8 mouse cellular contexts compared by ENCODE assay signal in the genomic region with DNA sequence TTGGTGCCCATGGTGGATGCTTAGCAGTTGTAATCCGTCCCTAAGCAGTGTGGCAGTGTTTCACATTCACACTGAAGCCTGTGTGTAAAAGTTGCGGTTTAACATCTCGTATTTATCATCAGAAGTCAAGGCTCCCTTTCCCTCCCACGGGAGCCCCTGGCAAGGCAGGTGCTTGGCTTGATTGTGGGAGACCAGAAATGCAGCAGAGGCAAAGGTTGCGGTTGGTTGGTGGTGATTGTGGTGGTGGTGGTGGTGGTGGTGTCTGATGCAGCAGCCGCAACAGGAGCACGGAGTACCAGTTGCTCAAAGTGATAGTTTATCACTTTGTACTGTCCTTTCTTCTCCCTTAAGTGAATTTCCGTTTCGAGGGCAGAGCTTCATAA. TPM values are rescaled to one million over a fixed set of nuclear protein-coding genes. Genes with fewer than 3 reads are reported as not detected.
DNase-seq lines count a peak whose midpoint lies in the region; ATAC-seq and TF ChIP-seq lines count a peak whose summit lies in the region.

No protein-coding gene starts in this region.

- peaks cover 3% of the 10 kb centered on the region; the same call in 1 of the 2 replicates for H3K27me3 ChIP-seq in heart, embryonic 12.5 days (replicated peaks)
- H3K27me3 ChIP-seq in hindbrain, postnatal 0 days (ENCODE audit: insufficient read depth, low read length): no peaks in the 10 kb centered on the region
- H3K27me3 ChIP-seq in myocyte (ENCODE audit: control insufficient read depth, insufficient read depth, insufficient read length): peaks cover 17% of the 10 kb centered on the region

- ATAC-seq in heart, embryonic 12.5 days (ENCODE audit: insufficient number of reproducible peaks, low FRiP score): peak; percentile 22; the same call in 1 of the 2 replicates
- peak; percentile 33 for ATAC-seq in hindbrain, postnatal 0 days

- H3K9me3 ChIP-seq in heart, embryonic 12.5 days (replicated peaks): no peaks in the 10 kb centered on the region
- no peaks in the 10 kb centered on the region for H3K9me3 ChIP-seq in hindbrain, postnatal 0 days (ENCODE audit: low read length)

- no peak overlapping the region for H3K27ac ChIP-seq in heart, embryonic 12.5 days (ENCODE audit: poor library complexity, severe bottlenecking)
- no peak overlapping the region for H3K27ac ChIP-seq in bone marrow macrophage, adult 2 months (ENCODE audit: insufficient read depth, low read depth, low read length)
- H3K27ac ChIP-seq in hindbrain, postnatal 0 days: peak overlapping the region; percentile 82

- TF ChIP-seq POLR2A in bone marrow macrophage, adult 2 months (IDR thresholded peaks at IDR 0.05; ENCODE audit: borderline replicate concordance, low read depth, low read length): no peak
- no peak for TF ChIP-seq POLR2A in myocyte (IDR thresholded peaks at IDR 0.05; ENCODE audit: insufficient read length, low read depth)

- H3K4me3 ChIP-seq in heart, embryonic 12.5 days: peak overlapping the region; percentile 63
- peak overlapping the region; percentile 47 for H3K4me3 ChIP-seq in bone marrow macrophage, adult 2 months (ENCODE audit: insufficient read depth, low read length)
- H3K4me3 ChIP-seq in hindbrain, postnatal 0 days (ENCODE audit: low read length): peak overlapping the region; percentile 76
- H3K4me3 ChIP-seq in myocyte: peak overlapping the region; percentile 9

- H3K9ac ChIP-seq in heart, embryonic 12.5 days: no peak overlapping the region
- peak overlapping the region; percentile 74; the same call in 1 of the 2 replicates for H3K9ac ChIP-seq in hindbrain, postnatal 0 days (replicated peaks; ENCODE audit: low read length)

- peak overlapping the region; percentile 79 for H3K4me2 ChIP-seq in heart, embryonic 12.5 days
- H3K4me2 ChIP-seq in hindbrain, postnatal 0 days (ENCODE audit: low read depth, low read length): peak overlapping the region; percentile 86
- peak overlapping the region; percentile 90 for H3K4me2 ChIP-seq in myocyte (ENCODE audit: low read depth)

- no peaks in the 10 kb centered on the region for H3K36me3 ChIP-seq in heart, embryonic 12.5 days
- H3K36me3 ChIP-seq in hindbrain, postnatal 0 days (ENCODE audit: insufficient read depth, low read length): no peaks in the 10 kb centered on the region
- no peaks in the 10 kb centered on the region for H3K36me3 ChIP-seq in myocyte (ENCODE audit: control insufficient read depth, insufficient read depth)

- peaks cover 17% of the 10 kb centered on the region for H3K4me1 ChIP-seq in heart, embryonic 12.5 days (replicated peaks)
- no peaks in the 10 kb centered on the region for H3K4me1 ChIP-seq in bone marrow macrophage, adult 2 months (ENCODE audit: control insufficient read depth, insufficient read depth, low read length)
- no peaks in the 10 kb centered on the region for H3K4me1 ChIP-seq in hindbrain, postnatal 0 days (ENCODE audit: insufficient read depth, low read length)

- no peak overlapping the region for H3ac ChIP-seq in myocyte (ENCODE audit: control insufficient read depth, insufficient read length)

- WGBS in heart, embryonic 12.5 days: 16% methylated on average over 9 of the region's 9 CpGs
- 14% methylated on average over 9 of the region's 9 CpGs for WGBS in hindbrain, postnatal 0 days

- no peak for DNase-seq in heart, adult 18-20 months
- no peak for DNase-seq in hindbrain, postnatal 0 days (ENCODE audit: low spot score)
- no peak for DNase-seq in yolk sac, embryonic 10.5 days (ENCODE audit: low spot score)
- DNase-seq in ovary, postnatal 36 days (ENCODE audit: low spot score): no peak
- no peak for DNase-seq in kidney, postnatal 10 days

- no peak for TF ChIP-seq CTCF in bone marrow macrophage, adult 2 months (IDR thresholded peaks at IDR 0.05; ENCODE audit: low read depth, low read length)
- no peak for TF ChIP-seq CTCF in hindbrain, postnatal 0 days (IDR thresholded peaks at IDR 0.05; ENCODE audit: low read depth)

- no peaks in the 10 kb centered on the region for H3K79me2 ChIP-seq in myocyte (ENCODE audit: control insufficient read depth, insufficient read depth)

TF ChIP-seq in myocyte, 11 proteins besides CTCF, POLR2A, EP300 and RAD21:
- TF ChIP-seq MAX (IDR thresholded peaks at IDR 0.05; ENCODE audit: low read depth) (no peak), MYOG (IDR thresholded peaks at IDR 0.05; ENCODE audit: control insufficient read depth in 1 of 3, insufficient read depth in 1 of 3, insufficient read length in 2 of 3, low read depth in 2 of 3) (peak in 1 of 3 experiments; percentile 34), SRF (IDR thresholded peaks at IDR 0.05; ENCODE audit: control insufficient read depth, insufficient read length, low read depth) (no peak), TCF3 (IDR thresholded peaks at IDR 0.05; ENCODE audit: insufficient read length, low read depth) (no peak), MYOD1 (IDR thresholded peaks at IDR 0.05; ENCODE audit: control insufficient read depth in 1 of 3, insufficient read length in 2 of 3, low read depth in 2 of 3) (peak in 1 of 3 experiments; percentile 15), TCF12 (IDR thresholded peaks at IDR 0.05; ENCODE audit: insufficient read depth, poor library complexity, severe bottlenecking) (no peak)

RNA-seq across cellular contexts. Expression of a gene that starts 0.3 kb away (rescaled TPM):
- 1.7 and 2.7 TPM in 2 replicates for polyA plus RNA-seq in heart, embryonic 12.5 days (2016; fragmentation: Nextera tagmentation; extraction: Ambion mirVana)
- total RNA-seq in heart, adult 18-20 months (2021): not detected
- polyA plus RNA-seq in bone marrow macrophage, adult 2 months (2012; ENCODE audit: insufficient read depth, insufficient read length, missing spikeins): not detected in 2 replicates
- 7.5 and 10.0 TPM in 2 replicates for total RNA-seq in hindbrain, postnatal 0 days (2014; rRNA removed)
- polyA plus RNA-seq in hindbrain, postnatal 0 days (2015; fragmentation: Nextera tagmentation; extraction: Ambion mirVana): 20.7 and 26.2 TPM in 2 replicates
- not detected for polyA plus RNA-seq in myocyte (2012; fragmentation: generic; extraction: Trizol)

RNA-seq across cellular contexts. Expression of a gene that starts 55.2 kb away (rescaled TPM):
- 18.2 and 19.7 TPM in 2 replicates for polyA plus RNA-seq in heart, embryonic 12.5 days (2016; fragmentation: Nextera tagmentation; extraction: Ambion mirVana)
- total RNA-seq in heart, adult 18-20 months (2021): 10 to 100 TPM; 49.3 to 52.2 TPM
- polyA plus RNA-seq in bone marrow macrophage, adult 2 months (2012; ENCODE audit: insufficient read depth, insufficient read length, missing spikeins): 40.0 and 40.2 TPM in 2 replicates
- total RNA-seq in hindbrain, postnatal 0 days (2014; rRNA removed): 9.3 and 12.4 TPM in 2 replicates
- polyA plus RNA-seq in hindbrain, postnatal 0 days (2015; fragmentation: Nextera tagmentation; extraction: Ambion mirVana): 8.0 and 8.4 TPM in 2 replicates
- 5.7 TPM for polyA plus RNA-seq in myocyte (2012; fragmentation: generic; extraction: Trizol)

Comparison
In these comparisons a context has a peak if more than half of its experiments do, and no peak if none do; other contexts are left out.
1. H3K4me3 ChIP-seq: peak in every context shown above with its lines; median percentile 76 in hindbrain, postnatal 0 days; 63 in heart, embryonic 12.5 days; 47 in bone marrow macrophage, adult 2 months; 9 in myocyte.